Mouse (Mus musculus): ENCODE measurements at regions not wholly inside any gene's neighbourhood (a gene's known extent, or its start where the extent isn't known, plus 50 kb on each side); places are given as distances from the start of the nearest gene placed in this dataset.

- TF ChIP-seq CTCF (IDR thresholded peaks at IDR 0.05; ENCODE audit: control insufficient read depth, insufficient read depth, insufficient replicate concordance, low read depth, low read length) (no peak), POLR2A (IDR thresholded peaks at IDR 0.05; ENCODE audit: control insufficient read depth, low read depth, low read length) (no peak)
- Histone ChIP-seq H3K36me3 (ENCODE audit: control insufficient read depth, insufficient read depth, low read length) (no peaks in the 10 kb centered on the region), H3K27ac (ENCODE audit: control insufficient read depth, insufficient read depth, low read depth, low read length) (no peak overlapping the region), H3K27me3 (ENCODE audit: control insufficient read depth, insufficient read depth, low read length) (no peaks in the 10 kb centered on the region), H3K4me3 (ENCODE audit: control insufficient read depth, low read depth, low read length) (no peak overlapping the region), H3K4me1 (ENCODE audit: control insufficient read depth, insufficient read depth, low read length) (no peaks in the 10 kb centered on the region)
Measured at GRCm38 (mm10) chr12:12827821-12828641, 113.7 kb downstream of the Mycn start.

- TF ChIP-seq CTCF (IDR thresholded peaks at IDR 0.05; ENCODE audit: control insufficient read depth, insufficient read depth, insufficient replicate concordance, low read depth, low read length) (no peak), POLR2A (IDR thresholded peaks at IDR 0.05; ENCODE audit: control insufficient read depth, low read depth, low read length) (no peak)
- Histone ChIP-seq H3K27ac (ENCODE audit: control insufficient read depth, insufficient read depth, low read depth, low read length) (no peak overlapping the region), H3K36me3 (ENCODE audit: control insufficient read depth, insufficient read depth, low read length) (no peaks in the 10 kb centered on the region), H3K27me3 (ENCODE audit: control insufficient read depth, insufficient read depth, low read length) (no peaks in the 10 kb centered on the region), H3K4me3 (ENCODE audit: control insufficient read depth, low read depth, low read length) (no peak overlapping the region), H3K4me1 (ENCODE audit: control insufficient read depth, insufficient read depth, low read length) (no peaks in the 10 kb centered on the region)
Measured at GRCm38 (mm10) chr12:12827379-12827778, 114.3 kb downstream of the Mycn start.

- Histone ChIP-seq H3K27me3 (ENCODE audit: control insufficient read depth, insufficient read depth, low read length) (no peaks in the 10 kb centered on the region), H3K36me3 (ENCODE audit: control insufficient read depth, insufficient read depth, low read length) (no peaks in the 10 kb centered on the region), H3K4me1 (ENCODE audit: control insufficient read depth, insufficient read depth, low read length) (no peaks in the 10 kb centered on the region), H3K4me3 (ENCODE audit: control insufficient read depth, low read depth, low read length) (no peak overlapping the region), H3K27ac (ENCODE audit: control insufficient read depth, insufficient read depth, low read depth, low read length) (no peak overlapping the region)
- TF ChIP-seq POLR2A (IDR thresholded peaks at IDR 0.05; ENCODE audit: control insufficient read depth, low read depth, low read length), result no peak
- TF ChIP-seq CTCF (IDR thresholded peaks at IDR 0.05; ENCODE audit: control insufficient read depth, insufficient read depth, insufficient replicate concordance, low read depth, low read length), result no peak
Measured at GRCm38 (mm10) chr12:12826431-12826830, 115.3 kb downstream of the Mycn start.

- TF ChIP-seq POLR2A (IDR thresholded peaks at IDR 0.05; ENCODE audit: control insufficient read depth, low read depth, low read length) (no peak), CTCF (IDR thresholded peaks at IDR 0.05; ENCODE audit: control insufficient read depth, insufficient read depth, insufficient replicate concordance, low read depth, low read length) (no peak)
- no peaks in the 10 kb centered on the region for H3K4me1 ChIP-seq (ENCODE audit: control insufficient read depth, insufficient read depth, low read length)
- H3K27ac ChIP-seq (ENCODE audit: control insufficient read depth, insufficient read depth, low read depth, low read length), result no peak overlapping the region
- no peak overlapping the region for H3K4me3 ChIP-seq (ENCODE audit: control insufficient read depth, low read depth, low read length)
- no peaks in the 10 kb centered on the region for H3K36me3 ChIP-seq (ENCODE audit: control insufficient read depth, insufficient read depth, low read length)
- H3K27me3 ChIP-seq (ENCODE audit: control insufficient read depth, insufficient read depth, low read length), result no peaks in the 10 kb centered on the region
Measured at GRCm38 (mm10) chr12:12825842-12826241, 115.9 kb downstream of the Mycn start.

- no peaks in the 10 kb centered on the region for H3K4me1 ChIP-seq (ENCODE audit: control insufficient read depth, insufficient read depth, low read length)
- no peaks in the 10 kb centered on the region for H3K36me3 ChIP-seq (ENCODE audit: control insufficient read depth, insufficient read depth, low read length)
- no peak overlapping the region for H3K4me3 ChIP-seq (ENCODE audit: control insufficient read depth, low read depth, low read length)
- TF ChIP-seq CTCF (IDR thresholded peaks at IDR 0.05; ENCODE audit: control insufficient read depth, insufficient read depth, insufficient replicate concordance, low read depth, low read length) (no peak), POLR2A (IDR thresholded peaks at IDR 0.05; ENCODE audit: control insufficient read depth, low read depth, low read length) (no peak)
- no peaks in the 10 kb centered on the region for H3K27me3 ChIP-seq (ENCODE audit: control insufficient read depth, insufficient read depth, low read length)
- no peak overlapping the region for H3K27ac ChIP-seq (ENCODE audit: control insufficient read depth, insufficient read depth, low read depth, low read length)
Measured at GRCm38 (mm10) chr12:12821473-12821872, 120.2 kb downstream of the Mycn start.

- no peak overlapping the region for H3K4me3 ChIP-seq (ENCODE audit: control insufficient read depth, low read depth, low read length)
- H3K36me3 ChIP-seq (ENCODE audit: control insufficient read depth, insufficient read depth, low read length), result no peaks in the 10 kb centered on the region
- TF ChIP-seq POLR2A (IDR thresholded peaks at IDR 0.05; ENCODE audit: control insufficient read depth, low read depth, low read length) (no peak), CTCF (IDR thresholded peaks at IDR 0.05; ENCODE audit: control insufficient read depth, insufficient read depth, insufficient replicate concordance, low read depth, low read length) (no peak)
- no peaks in the 10 kb centered on the region for H3K27me3 ChIP-seq (ENCODE audit: control insufficient read depth, insufficient read depth, low read length)
- H3K27ac ChIP-seq (ENCODE audit: control insufficient read depth, insufficient read depth, low read depth, low read length), result no peak overlapping the region
- no peaks in the 10 kb centered on the region for H3K4me1 ChIP-seq (ENCODE audit: control insufficient read depth, insufficient read depth, low read length)
Measured at GRCm38 (mm10) chr12:12820668-12821351, 120.9 kb downstream of the Mycn start.

GRCm38 (mm10) chr12:12819746-12820145, 122.0 kb downstream of the Mycn start:
- Histone ChIP-seq H3K36me3 (ENCODE audit: control insufficient read depth, insufficient read depth, low read length) (no peaks in the 10 kb centered on the region), H3K4me1 (ENCODE audit: control insufficient read depth, insufficient read depth, low read length) (no peaks in the 10 kb centered on the region), H3K4me3 (ENCODE audit: control insufficient read depth, low read depth, low read length) (no peak overlapping the region), H3K27ac (ENCODE audit: control insufficient read depth, insufficient read depth, low read depth, low read length) (no peak overlapping the region), H3K27me3 (ENCODE audit: control insufficient read depth, insufficient read depth, low read length) (no peaks in the 10 kb centered on the region)
- TF ChIP-seq CTCF (IDR thresholded peaks at IDR 0.05; ENCODE audit: control insufficient read depth, insufficient read depth, insufficient replicate concordance, low read depth, low read length) (no peak), POLR2A (IDR thresholded peaks at IDR 0.05; ENCODE audit: control insufficient read depth, low read depth, low read length) (no peak)
